Comparison of ENCODE assay signal across 8 mouse cellular contexts in genomic region chr12:108793453-108793941, GRCm38 (mm10). TPM values are rescaled to one million over a fixed set of nuclear protein-coding genes. Genes with fewer than 3 reads are reported as not detected.
A peak's percentile ranks its signal among the peaks of the same experiment; 100 is the strongest.
DNase-seq lines count a peak whose midpoint lies in the region; ATAC-seq and TF ChIP-seq lines count a peak whose summit lies in the region.

No protein-coding gene starts in this region.

- H3K36me3 ChIP-seq in heart, embryonic 14.5 days (ENCODE audit: control insufficient read depth, insufficient read depth, low read length) = no peaks in the 10 kb centered on the region

- no peak for TF ChIP-seq CTCF in cortical plate, adult 2 months (IDR thresholded peaks at IDR 0.05; ENCODE audit: extremely low read depth, insufficient read depth, low read length)

- H3K27ac ChIP-seq in cortical plate, adult 2 months (ENCODE audit: insufficient read depth, low read length) = peak overlapping the region; percentile 96
- peak overlapping the region; percentile 94 to 99 for H3K27ac ChIP-seq in heart, embryonic 14.5 days (replicated peaks in 1 of 2; ENCODE audit: control insufficient read depth in 1 of 2, insufficient read depth in 1 of 2, low read depth in 2 of 2, low read length in 2 of 2)

- H3K4me2 ChIP-seq in heart, embryonic 14.5 days (ENCODE audit: low read length) = peak overlapping the region; percentile 59

- H3K9ac ChIP-seq in heart, embryonic 14.5 days (ENCODE audit: low read length) = peak overlapping the region; percentile 90

- TF ChIP-seq POLR2A in cortical plate, adult 2 months (IDR thresholded peaks at IDR 0.05; ENCODE audit: extremely low read depth, insufficient read depth, low read length) = no peak

- WGBS in heart, embryonic 14.5 days = under 1% methylated on average over 48 of the region's 71 CpGs

- peak overlapping the region; percentile 100 for H3K4me3 ChIP-seq in cortical plate, adult 2 months (ENCODE audit: insufficient read depth, low read length)
- peak overlapping the region; percentile 78 to 100 for H3K4me3 ChIP-seq in heart, embryonic 14.5 days (ENCODE audit: control insufficient read depth in 1 of 2, insufficient read depth in 1 of 2, low read depth in 1 of 2, low read length in 2 of 2)

- H3K9me3 ChIP-seq in heart, embryonic 14.5 days (ENCODE audit: control insufficient read depth, low read length) = no peaks in the 10 kb centered on the region

- ATAC-seq in heart, embryonic 14.5 days (ENCODE audit: insufficient number of reproducible peaks, insufficient read depth, low FRiP score, low read depth) = no peak

- peaks cover 2% of the 10 kb centered on the region; the same call in 1 of the 2 replicates for H3K4me1 ChIP-seq in cortical plate, adult 2 months (ENCODE audit: control insufficient read depth, insufficient read depth, low read length)
- peaks cover 0 to 25% of the 10 kb centered on the region in 2 experiments; a peak in 2 of 4 replicates for H3K4me1 ChIP-seq in heart, embryonic 14.5 days (ENCODE audit: control insufficient read depth in 2 of 2, insufficient read depth in 2 of 2, low read length in 2 of 2)

- no peaks in the 10 kb centered on the region for H3K27me3 ChIP-seq in heart, embryonic 14.5 days (ENCODE audit: control insufficient read depth, insufficient read depth, low read length)

- DNase-seq in lung, adult 18-20 months = peak; percentile 23 to 26
- no peak for DNase-seq in lung, postnatal 25 days (ENCODE audit: low spot score)
- DNase-seq in layer of hippocampus, adult 8-10 months (ENCODE audit: low spot score in 2 of 2) = peak; percentile 34 to 35
- peak; percentile 42 for DNase-seq in lung, postnatal 10 days
- DNase-seq in skeletal muscle tissue, adult 2 months (ENCODE audit: low read depth, low spot score) = peak; percentile 14
- DNase-seq in c-Kit-positive CD71-positive TER-119-positive erythroid progenitor cells, embryonic 14.5 days (ENCODE audit: low spot score) = no peak

RNA-seq across cellular contexts. Expression of gene Yy1, which starts 0.7 kb away (rescaled TPM):
- polyA plus RNA-seq in cortical plate, adult 2 months (2012; rRNA removed) = 22.1 and 23.2 TPM in 2 replicates
- polyA plus RNA-seq in heart, embryonic 14.5 days (2014; fragmentation: Nextera tagmentation; extraction: Ambion mirVana) = 13.7 and 14.4 TPM in 2 replicates
- total RNA-seq in layer of hippocampus, adult 8-10 months (2022) = 10 to 100 TPM; 43.9 to 50.6 (median 48.8) TPM

RNA-seq across cellular contexts. Expression of gene Slc25a29, which starts 42.2 kb away (rescaled TPM):
- polyA plus RNA-seq in cortical plate, adult 2 months (2012; rRNA removed) = 17.4 and 18.0 TPM in 2 replicates
- 2.5 and 2.7 TPM in 2 replicates for polyA plus RNA-seq in heart, embryonic 14.5 days (2014; fragmentation: Nextera tagmentation; extraction: Ambion mirVana)
- 10 to 100 TPM; 18.4 to 28.4 (median 21.8) TPM for total RNA-seq in layer of hippocampus, adult 8-10 months (2022)

RNA-seq across cellular contexts. Expression of gene Slc25a47, which starts 42.3 kb away (rescaled TPM):
- 8.5 and 9.2 TPM in 2 replicates for polyA plus RNA-seq in cortical plate, adult 2 months (2012; rRNA removed)
- 4.2 and 4.6 TPM in 2 replicates for polyA plus RNA-seq in heart, embryonic 14.5 days (2014; fragmentation: Nextera tagmentation; extraction: Ambion mirVana)
- total RNA-seq in layer of hippocampus, adult 8-10 months (2022) = 10 to 100 TPM in 1 of 4 experiments, 1 to 10 TPM in 3; 8.1 to 10.8 (median 9.0) TPM

Comparison
In these comparisons a context has a peak if more than half of its experiments do, and no peak if none do; other contexts are left out.
1. DNase-seq: peak in lung, adult 18-20 months (2 of 2), layer of hippocampus, adult 8-10 months (2 of 2), lung, postnatal 10 days (single experiment) and skeletal muscle tissue, adult 2 months (single experiment); none in lung, postnatal 25 days (single experiment) and c-Kit-positive CD71-positive TER-119-positive erythroid progenitor cells, embryonic 14.5 days (single experiment).